Mouse (Mus musculus) B cell, adult 62 days (primary cell): ENCODE measurements around the gene Xrcc6. TPM values are rescaled to one million over a fixed set of nuclear protein-coding genes. Genes with fewer than 3 reads are reported as not detected.

Experiments used
- total RNA-seq: library from RNA; stranded (reverse); gene quantifications from 4 replicates; pipeline ENCODE4 v1.2.4, GENCODE M21; 2023

Gene Xrcc6
- total RNA-seq = 23.7 to 31.5 TPM (median 28.5 TPM) in 4 replicates

GRCm38 (mm10) chr15:81987646-81988045 lies at the start of gene Xrcc6:
Xrcc6 (plus strand) TSS chr15:81987835.

DNA sequence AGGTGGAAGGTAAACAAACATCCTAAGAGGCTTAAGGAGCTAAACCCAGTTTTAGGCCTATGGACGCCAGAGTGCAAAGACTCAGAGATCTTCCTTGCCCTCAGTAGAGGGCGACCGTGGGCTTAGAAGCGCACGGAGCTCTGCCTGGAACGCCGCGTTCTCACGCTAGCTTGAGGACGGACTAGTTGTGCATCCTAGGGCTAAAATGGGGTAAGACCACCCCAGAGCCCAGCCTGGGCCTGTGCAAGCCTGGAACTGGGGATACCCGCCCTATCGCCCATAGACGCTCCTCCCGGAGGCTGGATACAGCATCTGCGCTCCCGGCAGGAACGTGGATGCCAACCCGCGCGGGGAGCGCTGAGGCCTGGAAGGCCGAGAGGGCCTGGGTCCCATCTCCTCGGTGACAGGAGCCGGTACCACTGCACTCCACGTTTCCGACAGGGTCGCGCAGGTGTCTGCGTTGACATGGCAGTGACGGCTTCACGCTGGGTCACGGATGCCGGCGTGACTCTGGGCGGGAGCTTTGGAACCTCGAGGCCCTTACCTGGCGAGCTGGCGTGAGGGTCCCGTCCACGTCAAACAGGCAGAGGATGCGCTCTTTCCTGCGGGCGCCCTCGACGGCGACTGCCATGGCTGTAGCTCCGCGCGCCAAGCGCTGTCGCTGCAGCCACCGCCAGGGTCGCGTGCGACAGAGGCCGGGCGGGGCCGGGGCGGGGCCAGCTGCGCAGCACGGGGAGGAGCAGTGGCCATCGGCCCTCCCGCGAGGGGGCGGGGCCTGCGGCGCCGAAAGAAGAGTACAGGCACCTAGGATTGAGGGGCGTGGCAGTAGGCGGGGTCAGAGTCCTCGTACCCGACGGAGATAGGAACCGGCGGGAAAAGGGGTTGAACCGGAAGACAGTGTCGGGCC lies 27.2 kb upstream of the Xrcc6 start, which contains the start of gene Pmm1:
Gene Pmm1 (minus strand): TSS at position 760 of the 907 bp plus-strand sequence.

DNA sequence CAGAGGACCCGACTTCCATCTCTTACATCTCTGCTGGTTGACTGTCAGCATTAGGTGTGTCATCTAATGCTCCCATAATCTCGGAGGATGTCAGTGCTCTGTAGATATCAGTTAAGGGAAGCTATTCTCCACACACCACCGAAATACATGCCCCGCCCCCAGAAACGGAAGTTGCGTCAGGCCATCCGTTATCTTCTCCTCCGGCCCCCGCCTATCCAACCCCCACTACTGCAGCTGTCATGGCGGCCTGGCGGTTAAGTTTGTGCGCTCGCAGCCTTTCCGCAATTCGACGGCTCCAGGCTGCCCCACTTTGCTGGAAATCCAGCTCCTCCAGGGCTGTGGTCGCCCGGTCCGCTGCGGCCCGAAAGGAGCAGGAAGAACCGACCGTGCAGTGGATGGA lies 7.3 kb upstream of the Xrcc6 start, which contains the start of gene 1700029P11Rik:
Gene 1700029P11Rik (plus strand): TSS at position 220 of the 400 bp plus-strand sequence.

DNA sequence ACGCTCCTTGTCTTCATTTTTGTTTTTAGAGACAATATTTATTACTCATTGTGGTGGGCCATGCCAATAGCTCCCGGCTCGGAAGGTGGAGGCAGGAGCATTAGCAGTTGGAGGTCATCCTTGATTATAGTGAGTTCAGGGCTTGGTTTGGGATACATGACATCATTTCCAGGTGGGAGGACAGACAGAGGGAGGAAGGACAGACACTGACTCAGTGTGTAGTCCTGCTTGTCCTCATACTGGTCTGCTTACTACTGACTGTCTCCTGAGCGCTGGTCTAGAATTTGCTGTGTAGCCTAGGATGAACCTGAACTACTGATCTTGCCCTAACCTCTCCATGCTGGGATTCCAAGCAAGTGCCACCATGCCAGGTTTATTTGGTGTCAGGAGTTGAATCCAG lies 46.1 kb downstream of the Xrcc6 start, which contains the start of gene Desi1:
Gene Desi1 (minus strand): TSS at position 101 of the 400 bp plus-strand sequence.

GRCm38 (mm10) chr15:82047080-82047883 lies 59.6 kb downstream of the Xrcc6 start, which contains the start of gene Snu13:
Snu13 (minus strand) TSS chr15:82047598.

GRCm38 (mm10) chr15:82058719-82059201 lies 71.1 kb downstream of the Xrcc6 start, which contains the start of gene 4930407I10Rik:
4930407I10Rik (plus strand) TSS chr15:82059151.

DNA sequence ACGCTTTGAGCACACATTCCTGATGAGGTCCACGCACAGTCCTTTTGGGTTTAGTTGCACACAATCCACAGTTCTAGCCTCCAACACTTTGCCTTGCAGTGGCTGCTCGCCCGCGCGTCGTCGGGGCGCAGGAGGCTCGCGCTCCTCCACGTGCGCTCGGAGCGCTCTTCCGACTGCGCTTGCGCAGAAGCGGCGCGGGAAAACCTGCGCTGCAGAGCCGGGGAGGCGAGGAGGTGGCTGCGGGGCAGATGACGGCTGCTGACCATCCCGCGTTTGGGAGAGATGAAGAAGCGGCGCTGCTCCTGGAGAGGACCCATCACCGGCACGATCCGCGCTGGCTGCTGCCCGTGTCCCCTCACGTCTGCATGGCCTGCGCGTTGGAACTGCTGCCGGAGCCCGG lies 82.3 kb downstream of the Xrcc6 start, which contains the start of gene Mei1:
Gene Mei1 (plus strand): TSS at position 99 of the 400 bp plus-strand sequence.

Other genes starting within 250 kb of the Xrcc6 start
- 40.4 to 47.4 TPM (median 43.2 TPM) in 4 replicates for gene Zc3h7b, start 242.8 kb upstream of the Xrcc6 start, total RNA-seq
- 62.6 to 67.6 TPM (median 64.9 TPM) in 4 replicates for gene Rangap1, start 242.3 kb upstream of the Xrcc6 start, total RNA-seq
- gene Tef, start 185.4 kb upstream of the Xrcc6 start, total RNA-seq = 35.7 to 41.2 TPM (median 37.3 TPM) in 4 replicates
- gene Tob2, start 129.0 kb upstream of the Xrcc6 start, total RNA-seq = 125 to 130 TPM (median 129 TPM) in 4 replicates
- gene Phf5a, start 115.9 kb upstream of the Xrcc6 start, total RNA-seq = 50.1 to 64.6 TPM (median 54.5 TPM) in 4 replicates
- 139 to 153 TPM (median 148 TPM) in 4 replicates for gene Aco2, start 115.5 kb upstream of the Xrcc6 start, total RNA-seq
- 16.7 to 23.3 TPM (median 20.1 TPM) in 4 replicates for gene Polr3h, start 61.6 kb upstream of the Xrcc6 start, total RNA-seq
- gene Csdc2, start 51.1 kb upstream of the Xrcc6 start, total RNA-seq = 0.18 to 1.3 TPM (median 0.37 TPM) in 4 replicates
- 16.7 to 21.5 TPM (median 20.2 TPM) in 4 replicates for gene Pmm1, start 26.9 kb upstream of the Xrcc6 start, total RNA-seq
- not detected in 4 replicates for gene 1700029P11Rik, start 7.3 kb upstream of the Xrcc6 start, total RNA-seq
- gene Desi1, start 46.0 kb downstream of the Xrcc6 start, total RNA-seq = 25.1 to 29.2 TPM (median 26.1 TPM) in 4 replicates
- gene Snu13, start 59.8 kb downstream of the Xrcc6 start, total RNA-seq = 98.1 to 105 TPM (median 103 TPM) in 4 replicates
- gene 4930407I10Rik, start 71.3 kb downstream of the Xrcc6 start, total RNA-seq = not detected in 4 replicates
- gene Mei1, start 82.2 kb downstream of the Xrcc6 start, total RNA-seq = not detected in 4 replicates
- 56.8 to 62.5 TPM (median 61.3 TPM) in 4 replicates for gene Ccdc134, start 140.1 kb downstream of the Xrcc6 start, total RNA-seq
- gene Srebf2, start 159.3 kb downstream of the Xrcc6 start, total RNA-seq = 225 to 235 TPM (median 230 TPM) in 4 replicates
- gene Shisa8, start 225.0 kb downstream of the Xrcc6 start, total RNA-seq = 5.3 to 9.3 TPM (median 6.8 TPM) in 4 replicates
- gene Tnfrsf13c, start 236.5 kb downstream of the Xrcc6 start, total RNA-seq = 282 to 319 TPM (median 304 TPM) in 4 replicates